Mouse (Mus musculus) thymus, adult 2 months (tissue): Measurements from ENCODE around the gene Sh3pxd2a. TPM values are rescaled to one million over a fixed set of nuclear protein-coding genes. Genes with fewer than 3 reads are reported as not detected.

ENCODE experiments used
- DNase-seq: peaks from one replicate; pipeline ENCODE4 v3.0.0; 2021
- H3K27ac ChIP-seq: fragments of 200-500 bp; 2 replicates; pipeline ENCODE4 v1.5.1; 2012; ENCODE audit warnings: low read length, control low read depth; ENCODE audit not compliant: control insufficient read depth, insufficient read depth
- H3K27me3 ChIP-seq: fragments of 200-500 bp; 2 replicates; pipeline ENCODE4 v1.6.1; 2012; ENCODE audit warnings: mild to moderate bottlenecking, low read length, moderate library complexity, mixed read lengths; ENCODE audit not compliant: control insufficient read depth, insufficient read depth
- H3K36me3 ChIP-seq: fragments of 200-500 bp; 2 replicates; pipeline ENCODE4 v1.6.1; 2012; ENCODE audit warnings: mild to moderate bottlenecking, low read length, moderate library complexity; ENCODE audit not compliant: control insufficient read depth, insufficient read depth
- H3K4me1 ChIP-seq: fragments of 200-500 bp; replicated peaks from 2 replicates; pipeline ENCODE4 v1.6.1; 2012; ENCODE audit warnings: low read length; ENCODE audit not compliant: control insufficient read depth, insufficient read depth
- H3K4me3 ChIP-seq: fragments of 200-500 bp; 2 replicates; pipeline ENCODE4 v1.5.1; 2012; ENCODE audit warnings: mild to moderate bottlenecking, low read length, control low read depth, moderate library complexity; ENCODE audit not compliant: control insufficient read depth, insufficient read depth
- CTCF ChIP-seq: fragments of 200-500 bp; IDR thresholded peaks from 2 replicates; pipeline ENCODE4 v1.5.1; 2012; ENCODE audit warnings: mild to moderate bottlenecking, control low read depth, low read length, moderate library complexity, borderline replicate concordance; ENCODE audit not compliant: control insufficient read depth, poor library complexity, insufficient read depth; ENCODE audit errors: extremely low read depth
- POLR2A ChIP-seq: fragments of 200-500 bp; IDR thresholded peaks from 2 replicates; pipeline ENCODE4 v1.6.1; 2012; ENCODE audit warnings: mild to moderate bottlenecking, low read length, control low read depth, moderate library complexity; ENCODE audit not compliant: control insufficient read depth, poor library complexity, insufficient read depth; ENCODE audit errors: extremely low read depth
- WGBS: fragments of 180-500 bp; shearing (Covaris S2); methylation state at CpG from one replicate; pipeline ENCODE4 v1.1.7; 2018; 5-methylcytosine and 5-hydroxymethylcytosine counted together
- polyA plus RNA-seq: library from polyadenylated mRNA; depleted of rRNA; stranded (reverse); fragments of >200 nt; gene quantifications from 2 replicates; pipeline ENCODE4 v1.2.3, GENCODE M21; 2012

The Sh3pxd2a gene
- polyA plus RNA-seq, 1 experiment: 19.4 TPM

- H3K36me3 ChIP-seq: no peaks in the 10 kb centered on the region
- DNase-seq: no peak
- TF ChIP-seq POLR2A (no peak), CTCF (no peak)
- 81% methylated on average over 6 of the region's 6 CpGs for WGBS
- no peaks in the 10 kb centered on the region; the same call in 1 of the 2 replicates for H3K27me3 ChIP-seq
- no peak overlapping the region for H3K27ac ChIP-seq
- no peak overlapping the region for H3K4me3 ChIP-seq
- peaks cover 3% of the 10 kb centered on the region; the same call in 1 of the 2 replicates for H3K4me1 ChIP-seq
Observed at GRCm38 (mm10) chr19:47345851-47346568, 118.2 kb downstream of the Sh3pxd2a start.

GRCm38 (mm10) chr19:47343422-47343821 is 120.8 kb downstream of the Sh3pxd2a start:
- DNase-seq: no peak
- no peak for TF ChIP-seq CTCF
- TF ChIP-seq POLR2A: no peak
- Histone ChIP-seq H3K36me3 (no peaks in the 10 kb centered on the region), H3K27ac (no peak overlapping the region), H3K27me3 (no peaks in the 10 kb centered on the region; the same call in 1 of the 2 replicates), H3K4me1 (peaks cover 9% of the 10 kb centered on the region; the same call in 1 of the 2 replicates), H3K4me3 (no peak overlapping the region)
- WGBS: 9% methylated on average over 39 of the region's 39 CpGs

GRCm38 (mm10) chr19:47339165-47339564 is 125.0 kb downstream of the Sh3pxd2a start:
- TF ChIP-seq CTCF (peak; percentile 87), POLR2A (no peak)
- H3K36me3 ChIP-seq: no peaks in the 10 kb centered on the region
- H3K4me3 ChIP-seq: no peak overlapping the region
- peak; percentile 71 for DNase-seq
- peaks cover 9% of the 10 kb centered on the region; the same call in 1 of the 2 replicates for H3K4me1 ChIP-seq
- WGBS: 17% methylated on average over 17 of the region's 17 CpGs
- H3K27ac ChIP-seq: no peak overlapping the region
- no peaks in the 10 kb centered on the region; the same call in 1 of the 2 replicates for H3K27me3 ChIP-seq

- no peak overlapping the region for H3K4me3 ChIP-seq
- no peak for DNase-seq
- H3K27ac ChIP-seq: no peak overlapping the region
- no peaks in the 10 kb centered on the region; the same call in 1 of the 2 replicates for H3K27me3 ChIP-seq
- 71% methylated on average over 24 of the region's 24 CpGs for WGBS
- H3K4me1 ChIP-seq: peaks cover 7% of the 10 kb centered on the region; the same call in 1 of the 2 replicates
- no peak for TF ChIP-seq CTCF
- no peak for TF ChIP-seq POLR2A
- no peaks in the 10 kb centered on the region for H3K36me3 ChIP-seq
Observed at GRCm38 (mm10) chr19:47338396-47339164, 125.6 kb downstream of the Sh3pxd2a start.

GRCm38 (mm10) chr19:47337743-47338142 is 126.5 kb downstream of the Sh3pxd2a start:
- Histone ChIP-seq H3K36me3 (no peaks in the 10 kb centered on the region), H3K4me1 (0 out of 2 replicates have a peak, but pooled peaks cover 6% of the 10 kb centered on the region), H3K27me3 (no peaks in the 10 kb centered on the region), H3K4me3 (no peak overlapping the region), H3K27ac (no peak overlapping the region)
- 57% methylated on average over 12 of the region's 12 CpGs for WGBS
- TF ChIP-seq CTCF (peak; percentile 90), POLR2A (no peak)
- DNase-seq: peak; percentile 82

GRCm38 (mm10) chr19:47337191-47337590 is 127.0 kb downstream of the Sh3pxd2a start:
- Histone ChIP-seq H3K36me3 (no peaks in the 10 kb centered on the region), H3K27me3 (no peaks in the 10 kb centered on the region), H3K27ac (no peak overlapping the region), H3K4me1 (0 out of 2 replicates have a peak, but pooled peaks cover 6% of the 10 kb centered on the region), H3K4me3 (no peak overlapping the region)
- TF ChIP-seq POLR2A: no peak
- WGBS: 92% methylated on average over 7 of the region's 7 CpGs
- DNase-seq: no peak
